Mouse (Mus musculus) forebrain, embryonic 12.5 days (tissue): ENCODE data around the gene Tmc6. TPM values are rescaled to one million over a fixed set of nuclear protein-coding genes. Genes with fewer than 3 reads are reported as not detected.

ENCODE experiments used
- ATAC-seq: fragments of 200-750 bp; cut with Nextera tagmentation; 2 replicates; pipeline ENCODE4 v1.8.0; 2017; ENCODE audit warnings: moderate TSS enrichment; ENCODE audit not compliant: low FRiP score
- H3K27ac ChIP-seq: fragments of 300-500 bp; sonication (generic); 2 replicates; pipeline ENCODE4 v1.5.1; 2016; ENCODE audit warnings: mild to moderate bottlenecking
- H3K27me3 ChIP-seq: fragments of 300-500 bp; sonication (generic); 2 replicates; pipeline ENCODE4 v1.6.1; 2016; ENCODE audit warnings: mild to moderate bottlenecking
- H3K36me3 ChIP-seq: fragments of 300-500 bp; sonication (generic); replicated peaks from 2 replicates; pipeline ENCODE4 v1.6.1; 2016; ENCODE audit warnings: mild to moderate bottlenecking
- H3K4me1 ChIP-seq: fragments of 300-500 bp; sonication (generic); 2 replicates; pipeline ENCODE4 v1.6.1; 2016
- H3K4me2 ChIP-seq: fragments of 300-500 bp; sonication (generic); 2 replicates; pipeline ENCODE4 v1.6.1; 2016; ENCODE audit warnings: mild to moderate bottlenecking, moderate library complexity
- H3K4me3 ChIP-seq: fragments of 300-500 bp; sonication (generic); replicated peaks from 2 replicates; pipeline ENCODE4 v1.5.1; 2016; ENCODE audit warnings: mild to moderate bottlenecking
- H3K9ac ChIP-seq: fragments of 300-500 bp; sonication (generic); 2 replicates; pipeline ENCODE4 v1.6.1; 2016; ENCODE audit warnings: mild to moderate bottlenecking
- H3K9me3 ChIP-seq: fragments of 300-500 bp; sonication (generic); 2 replicates; pipeline ENCODE4 v1.6.1; 2016
- WGBS: fragments of 180-500 bp; shearing (Covaris S2); methylation state at CpG from one replicate; pipeline ENCODE4 v1.1.7; 2016; 5-methylcytosine and 5-hydroxymethylcytosine counted together
- polyA plus RNA-seq: library from polyadenylated mRNA; unstranded; fragments of >200 nt; fragmentation: Nextera tagmentation; extraction: Ambion mirVana; gene quantifications from 2 replicates; pipeline ENCODE4 v1.2.1, GENCODE M21; 2016

The Tmc6 gene
- polyA plus RNA-seq, 1 experiment from 2014 or later, result 4.4 TPM

GRCm38 (mm10) chr11:117806781-117807180, 24.8 kb upstream of the Tmc6 start:
- WGBS, result 87% methylated on average over 6 of the region's 6 CpGs

GRCm38 (mm10) chr11:117803166-117803688, 21.2 kb upstream of the Tmc6 start:
- Histone ChIP-seq H3K36me3 (no peaks in the 10 kb centered on the region), H3K27ac (no peak overlapping the region), H3K27me3 (peaks cover 7% of the 10 kb centered on the region; the same call in 1 of the 2 replicates), H3K9ac (no peak overlapping the region), H3K4me1 (no peaks in the 10 kb centered on the region), H3K9me3 (no peaks in the 10 kb centered on the region), H3K4me3 (no peak overlapping the region), H3K4me2 (no peak overlapping the region)
- 96% methylated on average over 3 of the region's 3 CpGs for WGBS
- no peak for ATAC-seq

More at GRCm38 (mm10) chr11:117806781-117807180, 24.8 kb upstream of the Tmc6 start:
- ATAC-seq, result no peak
- no peak overlapping the region for H3K9ac ChIP-seq
- H3K36me3 ChIP-seq, result no peaks in the 10 kb centered on the region
- no peak overlapping the region for H3K4me3 ChIP-seq
- peaks cover 19% of the 10 kb centered on the region for H3K4me1 ChIP-seq
- H3K4me2 ChIP-seq, result no peak overlapping the region
- no peak overlapping the region for H3K27ac ChIP-seq
- H3K27me3 ChIP-seq, result peaks cover 8% of the 10 kb centered on the region; the same call in 1 of the 2 replicates
- H3K9me3 ChIP-seq, result no peaks in the 10 kb centered on the region

- no peak for ATAC-seq
- WGBS, result 81% methylated on average over 7 of the region's 7 CpGs
Measured at GRCm38 (mm10) chr11:117801650-117802049, 19.7 kb upstream of the Tmc6 start.

GRCm38 (mm10) chr11:117800038-117800437, 18.0 kb upstream of the Tmc6 start:
- Histone ChIP-seq H3K4me2 (no peak overlapping the region), H3K27me3 (0 out of 2 replicates have a peak, but pooled peaks cover 9% of the 10 kb centered on the region), H3K36me3 (no peaks in the 10 kb centered on the region), H3K27ac (no peak overlapping the region), H3K4me1 (no peaks in the 10 kb centered on the region), H3K4me3 (no peak overlapping the region), H3K9me3 (no peaks in the 10 kb centered on the region), H3K9ac (no peak overlapping the region)
- WGBS, result 90% methylated on average over 7 of the region's 7 CpGs
- no peak for ATAC-seq

More at GRCm38 (mm10) chr11:117801650-117802049, 19.7 kb upstream of the Tmc6 start:
- Histone ChIP-seq H3K4me2 (no peak overlapping the region), H3K27ac (no peak overlapping the region), H3K4me3 (no peak overlapping the region), H3K9me3 (no peaks in the 10 kb centered on the region), H3K4me1 (no peaks in the 10 kb centered on the region), H3K36me3 (no peaks in the 10 kb centered on the region), H3K9ac (no peak overlapping the region), H3K27me3 (0 out of 2 replicates have a peak, but pooled peaks cover 9% of the 10 kb centered on the region)

- Histone ChIP-seq H3K9me3 (no peaks in the 10 kb centered on the region), H3K4me2 (no peak overlapping the region)
Measured at GRCm38 (mm10) chr11:117799174-117799573, 17.2 kb upstream of the Tmc6 start.

GRCm38 (mm10) chr11:117798160-117798541, 16.2 kb upstream of the Tmc6 start:
- 68% methylated on average over 2 of the region's 2 CpGs for WGBS
- Histone ChIP-seq H3K27me3 (peaks cover 17% of the 10 kb centered on the region), H3K9ac (no peak overlapping the region), H3K36me3 (no peaks in the 10 kb centered on the region), H3K4me2 (no peak overlapping the region), H3K27ac (no peak overlapping the region), H3K4me3 (no peak overlapping the region), H3K9me3 (no peaks in the 10 kb centered on the region), H3K4me1 (no peaks in the 10 kb centered on the region)
- no peak for ATAC-seq

More at GRCm38 (mm10) chr11:117799174-117799573, 17.2 kb upstream of the Tmc6 start:
- no peak overlapping the region for H3K4me3 ChIP-seq
- no peaks in the 10 kb centered on the region for H3K36me3 ChIP-seq
- no peaks in the 10 kb centered on the region for H3K4me1 ChIP-seq
- peaks cover 13% of the 10 kb centered on the region; the same call in 1 of the 2 replicates for H3K27me3 ChIP-seq
- 75% methylated on average over 5 of the region's 5 CpGs for WGBS
- no peak overlapping the region for H3K9ac ChIP-seq
- ATAC-seq, result no peak
- H3K27ac ChIP-seq, result no peak overlapping the region

GRCm38 (mm10) chr11:117797511-117798159, 15.6 kb upstream of the Tmc6 start, which contains the start of gene 6030468B19Rik:
Gene 6030468B19Rik (plus strand): TSS chr11:117797660.
- no peak within 1 kb of the TSS for H3K4me3 ChIP-seq
- H3K9ac ChIP-seq, result no peak within 1 kb of the TSS
- H3K4me1 ChIP-seq, result no peaks in the 10 kb centered on the region
- no peak within 1 kb of the TSS for H3K27ac ChIP-seq
- H3K27me3 ChIP-seq, result peaks cover 19% of the 10 kb centered on the region
- no peaks in the 10 kb centered on the region for H3K9me3 ChIP-seq
- H3K36me3 ChIP-seq, result no peaks in the 10 kb centered on the region
- no peak for ATAC-seq
- H3K4me2 ChIP-seq, result no peak within 1 kb of the TSS
- WGBS, result 72% methylated on average over 9 of the region's 9 CpGs

- Histone ChIP-seq H3K4me3 (no peak overlapping the region), H3K27me3 (peaks cover 22% of the 10 kb centered on the region), H3K9me3 (no peaks in the 10 kb centered on the region), H3K36me3 (no peaks in the 10 kb centered on the region), H3K4me1 (no peaks in the 10 kb centered on the region), H3K4me2 (no peak overlapping the region), H3K27ac (no peak overlapping the region), H3K9ac (no peak overlapping the region)
- ATAC-seq, result no peak
- 61% methylated on average over 5 of the region's 5 CpGs for WGBS
Measured at GRCm38 (mm10) chr11:117796954-117797353, 15.0 kb upstream of the Tmc6 start.

GRCm38 (mm10) chr11:117794035-117794551, 12.1 kb upstream of the Tmc6 start:
- H3K36me3 ChIP-seq, result no peaks in the 10 kb centered on the region
- no peak overlapping the region for H3K4me3 ChIP-seq
- H3K4me1 ChIP-seq, result peaks cover 8% of the 10 kb centered on the region; the same call in 1 of the 2 replicates
- no peak overlapping the region for H3K9ac ChIP-seq
- H3K9me3 ChIP-seq, result no peaks in the 10 kb centered on the region
- H3K27me3 ChIP-seq, result peaks cover 41% of the 10 kb centered on the region
- H3K27ac ChIP-seq, result no peak overlapping the region
- H3K4me2 ChIP-seq, result no peak overlapping the region
- ATAC-seq, result no peak
- WGBS, result 53% methylated on average over 4 of the region's 4 CpGs

GRCm38 (mm10) chr11:117792281-117792888, 10.4 kb upstream of the Tmc6 start:
- Histone ChIP-seq H3K4me3 (no peak overlapping the region), H3K36me3 (no peaks in the 10 kb centered on the region), H3K4me1 (peaks cover 8% of the 10 kb centered on the region; the same call in 1 of the 2 replicates), H3K4me2 (peak overlapping the region; percentile 13; the same call in 1 of the 2 replicates), H3K9ac (no peak overlapping the region), H3K9me3 (no peaks in the 10 kb centered on the region), H3K27ac (no peak overlapping the region), H3K27me3 (peaks cover 32% of the 10 kb centered on the region)
- no peak for ATAC-seq
- 7% methylated on average over 22 of the region's 22 CpGs for WGBS

- Histone ChIP-seq H3K9me3 (no peaks in the 10 kb centered on the region), H3K4me2 (no peak overlapping the region), H3K4me3 (no peak overlapping the region), H3K4me1 (peaks cover 8% of the 10 kb centered on the region; the same call in 1 of the 2 replicates), H3K36me3 (no peaks in the 10 kb centered on the region), H3K27ac (no peak overlapping the region), H3K9ac (no peak overlapping the region), H3K27me3 (peaks cover 32% of the 10 kb centered on the region)
- WGBS, result 86% methylated on average over 9 of the region's 9 CpGs
- ATAC-seq, result no peak
Measured at GRCm38 (mm10) chr11:117791441-117791761, 9.4 kb upstream of the Tmc6 start.

- 0 out of 2 replicates have a peak, but pooled peaks have one; percentile 11 for ATAC-seq
- H3K9me3 ChIP-seq, result no peaks in the 10 kb centered on the region
Measured at GRCm38 (mm10) chr11:117790703-117791440, 8.9 kb upstream of the Tmc6 start.

More at GRCm38 (mm10) chr11:117790703-117791440, 8.9 kb upstream of the Tmc6 start:
- no peak overlapping the region for H3K9ac ChIP-seq
- no peak overlapping the region for H3K27ac ChIP-seq
- peaks cover 11% of the 10 kb centered on the region; the same call in 1 of the 2 replicates for H3K4me1 ChIP-seq
- WGBS, result 34% methylated on average over 23 of the region's 23 CpGs
- no peaks in the 10 kb centered on the region for H3K36me3 ChIP-seq
- H3K4me3 ChIP-seq, result no peak overlapping the region
- H3K27me3 ChIP-seq, result peaks cover 32% of the 10 kb centered on the region
- peak overlapping the region; percentile 39 for H3K4me2 ChIP-seq
